Mouse (Mus musculus) limb, embryonic 12.5 days (tissue): ENCODE measurements at regions not wholly inside any gene's neighbourhood (a gene's known extent, or its start where the extent isn't known, plus 50 kb on each side); places are given as distances from the start of the nearest gene placed in this dataset.
A peak's percentile ranks its signal among the peaks of the same experiment; 100 is the strongest.

ENCODE experiments used
- ATAC-seq: fragments of 200-750 bp; cut with Nextera tagmentation; 2 replicates; pipeline ENCODE4 v1.8.0; 2017; ENCODE audit warnings: low read depth, moderate TSS enrichment; ENCODE audit not compliant: insufficient number of reproducible peaks, insufficient read depth, low FRiP score, low TSS enrichment
- H3K27ac ChIP-seq: fragments of 300-500 bp; sonication (generic); 2 replicates; pipeline ENCODE4 v1.5.1; 2016; ENCODE audit warnings: mild to moderate bottlenecking, moderate library complexity
- H3K27me3 ChIP-seq: fragments of 300-500 bp; sonication (generic); 2 replicates; pipeline ENCODE4 v1.6.1; 2016; ENCODE audit warnings: mild to moderate bottlenecking, moderate library complexity
- H3K36me3 ChIP-seq: fragments of 300-500 bp; sonication (generic); 2 replicates; pipeline ENCODE4 v1.6.1; 2016; ENCODE audit warnings: mild to moderate bottlenecking, moderate library complexity
- H3K4me1 ChIP-seq: fragments of 300-500 bp; sonication (generic); replicated peaks from 2 replicates; pipeline ENCODE4 v1.6.1; 2016
- H3K4me2 ChIP-seq: fragments of 300-500 bp; sonication (generic); 2 replicates; pipeline ENCODE4 v1.6.1; 2016; ENCODE audit warnings: mild to moderate bottlenecking, moderate library complexity
- H3K4me3 ChIP-seq: fragments of 300-500 bp; sonication (generic); replicated peaks from 2 replicates; pipeline ENCODE4 v1.5.1; 2016; ENCODE audit warnings: mild to moderate bottlenecking
- H3K9ac ChIP-seq: fragments of 300-500 bp; sonication (generic); replicated peaks from 2 replicates; pipeline ENCODE4 v1.6.1; 2016; ENCODE audit warnings: mild to moderate bottlenecking, moderate library complexity
- H3K9me3 ChIP-seq: fragments of 300-500 bp; sonication (generic); 2 replicates; pipeline ENCODE4 v1.6.1; 2016; ENCODE audit warnings: mild to moderate bottlenecking, moderate library complexity
- WGBS: fragments of 180-500 bp; shearing (Covaris S2); methylation state at CpG from one replicate; pipeline ENCODE4 v1.1.7; 2016; 5-methylcytosine and 5-hydroxymethylcytosine counted together

- Histone ChIP-seq H3K36me3 (no peaks in the 10 kb centered on the region), H3K9me3 (no peaks in the 10 kb centered on the region), H3K27me3 (peaks cover 6% of the 10 kb centered on the region; the same call in 1 of the 2 replicates), H3K4me1 (peaks cover 12% of the 10 kb centered on the region; the same call in 1 of the 2 replicates), H3K4me2 (no peak overlapping the region), H3K4me3 (no peak overlapping the region), H3K9ac (no peak overlapping the region), H3K27ac (no peak overlapping the region)
- whole genome bisulfite sequencing, result 17% methylated on average over 6 of the region's 6 CpGs
- no peak for ATAC-seq
These were observed 93.5 kb upstream of the Fbxo11 start for GRCm38 (mm10) chr17:88158550-88158949.

- peak overlapping the region; percentile 40 for H3K4me2 ChIP-seq
- no peak overlapping the region for H3K27ac ChIP-seq
- no peak overlapping the region for H3K9ac ChIP-seq
- no peaks in the 10 kb centered on the region for H3K36me3 ChIP-seq
- peaks cover 16% of the 10 kb centered on the region; the same call in 1 of the 2 replicates for H3K4me1 ChIP-seq
- H3K27me3 ChIP-seq, result peaks cover 6% of the 10 kb centered on the region; the same call in 1 of the 2 replicates
- ATAC-seq, result no peak
- H3K4me3 ChIP-seq, result no peak overlapping the region
- 11% methylated on average over 11 of the region's 11 CpGs for WGBS
- H3K9me3 ChIP-seq, result no peaks in the 10 kb centered on the region
These were observed 94.1 kb upstream of the Fbxo11 start for GRCm38 (mm10) chr17:88159212-88159668.

- no peaks in the 10 kb centered on the region for H3K9me3 ChIP-seq
- H3K27ac ChIP-seq, result no peak overlapping the region
- H3K36me3 ChIP-seq, result no peaks in the 10 kb centered on the region
- no peak overlapping the region for H3K9ac ChIP-seq
- whole genome bisulfite sequencing, result 49% methylated on average over 19 of the region's 19 CpGs
- H3K4me1 ChIP-seq, result peaks cover 17% of the 10 kb centered on the region; the same call in 1 of the 2 replicates
- peaks cover 6% of the 10 kb centered on the region; the same call in 1 of the 2 replicates for H3K27me3 ChIP-seq
- peak overlapping the region; percentile 40; the same call in 1 of the 2 replicates for H3K4me2 ChIP-seq
- H3K4me3 ChIP-seq, result no peak overlapping the region
- ATAC-seq, result no peak
These were observed 95.0 kb upstream of the Fbxo11 start for GRCm38 (mm10) chr17:88159851-88160676.

- no peak overlapping the region for H3K4me2 ChIP-seq
- no peak overlapping the region for H3K9ac ChIP-seq
- ATAC-seq, result no peak
- H3K36me3 ChIP-seq, result no peaks in the 10 kb centered on the region
- no peaks in the 10 kb centered on the region for H3K9me3 ChIP-seq
- no peak overlapping the region for H3K27ac ChIP-seq
- H3K4me1 ChIP-seq, result peaks cover 20% of the 10 kb centered on the region; the same call in 1 of the 2 replicates
- no peak overlapping the region for H3K4me3 ChIP-seq
- WGBS, result 85% methylated on average over 14 of the region's 14 CpGs
- H3K27me3 ChIP-seq, result peaks cover 6% of the 10 kb centered on the region; the same call in 1 of the 2 replicates
These were observed 95.5 kb upstream of the Fbxo11 start for GRCm38 (mm10) chr17:88160677-88161001.

- Histone ChIP-seq H3K4me3 (no peak overlapping the region), H3K9me3 (no peaks in the 10 kb centered on the region), H3K9ac (no peak overlapping the region), H3K27ac (no peak overlapping the region), H3K4me2 (no peak overlapping the region), H3K36me3 (no peaks in the 10 kb centered on the region), H3K4me1 (peaks cover 23% of the 10 kb centered on the region; the same call in 1 of the 2 replicates), H3K27me3 (peaks cover 6% of the 10 kb centered on the region; the same call in 1 of the 2 replicates)
- no peak for ATAC-seq
- WGBS, result 59% methylated on average over 8 of the region's 8 CpGs
These were observed 96.7 kb upstream of the Fbxo11 start for GRCm38 (mm10) chr17:88161766-88162165.

GRCm38 (mm10) chr17:88164805-88165204, 99.7 kb upstream of the Fbxo11 start:
- Histone ChIP-seq H3K27me3 (no peaks in the 10 kb centered on the region), H3K4me2 (no peak overlapping the region), H3K4me3 (no peak overlapping the region), H3K4me1 (peaks cover 11% of the 10 kb centered on the region; the same call in 1 of the 2 replicates), H3K36me3 (no peaks in the 10 kb centered on the region), H3K27ac (peak overlapping the region; percentile 69; the same call in 1 of the 2 replicates), H3K9me3 (no peaks in the 10 kb centered on the region), H3K9ac (no peak overlapping the region)
- ATAC-seq, result 0 out of 2 replicates have a peak, but pooled peaks have one; percentile 57
- WGBS, result 69% methylated on average over 4 of the region's 4 CpGs

GRCm38 (mm10) chr17:88165811-88166210, 100.7 kb upstream of the Fbxo11 start:
- H3K27me3 ChIP-seq, result no peaks in the 10 kb centered on the region
- H3K36me3 ChIP-seq, result no peaks in the 10 kb centered on the region
- H3K9ac ChIP-seq, result no peak overlapping the region
- H3K4me1 ChIP-seq, result peaks cover 11% of the 10 kb centered on the region; the same call in 1 of the 2 replicates
- no peak overlapping the region for H3K4me3 ChIP-seq
- no peaks in the 10 kb centered on the region for H3K9me3 ChIP-seq
- no peak for ATAC-seq
- H3K4me2 ChIP-seq, result no peak overlapping the region
- H3K27ac ChIP-seq, result no peak overlapping the region
- WGBS, result 65% methylated on average over 6 of the region's 6 CpGs

- Histone ChIP-seq H3K36me3 (no peaks in the 10 kb centered on the region), H3K27me3 (no peaks in the 10 kb centered on the region), H3K27ac (no peak overlapping the region), H3K4me3 (no peak overlapping the region), H3K4me1 (peaks cover 11% of the 10 kb centered on the region; the same call in 1 of the 2 replicates), H3K9me3 (no peaks in the 10 kb centered on the region), H3K4me2 (no peak overlapping the region), H3K9ac (no peak overlapping the region)
- no peak for ATAC-seq
- WGBS, result 83% methylated on average over 8 of the region's 8 CpGs
These were observed 103.4 kb upstream of the Fbxo11 start for GRCm38 (mm10) chr17:88168262-88169096.

GRCm38 (mm10) chr17:88171606-88172005, 106.5 kb upstream of the Fbxo11 start:
- no peak overlapping the region for H3K27ac ChIP-seq
- no peak for ATAC-seq
- H3K4me2 ChIP-seq, result no peak overlapping the region
- H3K27me3 ChIP-seq, result no peaks in the 10 kb centered on the region
- no peaks in the 10 kb centered on the region for H3K36me3 ChIP-seq
- H3K9ac ChIP-seq, result no peak overlapping the region
- 91% methylated on average over 3 of the region's 3 CpGs for WGBS
- H3K4me3 ChIP-seq, result no peak overlapping the region
- H3K4me1 ChIP-seq, result no peaks in the 10 kb centered on the region
- H3K9me3 ChIP-seq, result 0 out of 2 replicates have a peak, but pooled peaks cover 4% of the 10 kb centered on the region

GRCm38 (mm10) chr17:88173354-88174032, 108.4 kb upstream of the Fbxo11 start:
- H3K4me1 ChIP-seq, result no peaks in the 10 kb centered on the region

More at GRCm38 (mm10) chr17:88173354-88174032, 108.4 kb upstream of the Fbxo11 start:
- Histone ChIP-seq H3K36me3 (no peaks in the 10 kb centered on the region), H3K4me2 (no peak overlapping the region), H3K27ac (no peak overlapping the region), H3K27me3 (no peaks in the 10 kb centered on the region), H3K9ac (no peak overlapping the region), H3K4me3 (no peak overlapping the region), H3K9me3 (0 out of 2 replicates have a peak, but pooled peaks cover 4% of the 10 kb centered on the region)
- ATAC-seq, result no peak
- 80% methylated on average over 4 of the region's 4 CpGs for WGBS
